Mouse (Mus musculus): ENCODE results near the gene Cadm1.

Cadm1 gene

GRCm38 (mm10) chr9:47552960-47553575 is 23.1 kb downstream of the Cadm1 start:
- DNase-seq = no peak

- no peak for DNase-seq
Measured at GRCm38 (mm10) chr9:47560726-47561125, 30.8 kb downstream of the Cadm1 start.

GRCm38 (mm10) chr9:47561596-47561995 is 31.6 kb downstream of the Cadm1 start:
- no peak for DNase-seq

- DNase-seq = no peak
Measured at GRCm38 (mm10) chr9:47565088-47565487, 35.1 kb downstream of the Cadm1 start.

- no peak for DNase-seq
Measured at GRCm38 (mm10) chr9:47567873-47568272, 37.9 kb downstream of the Cadm1 start.

GRCm38 (mm10) chr9:47570184-47570583 is 40.2 kb downstream of the Cadm1 start:
- no peak for DNase-seq

DNA sequence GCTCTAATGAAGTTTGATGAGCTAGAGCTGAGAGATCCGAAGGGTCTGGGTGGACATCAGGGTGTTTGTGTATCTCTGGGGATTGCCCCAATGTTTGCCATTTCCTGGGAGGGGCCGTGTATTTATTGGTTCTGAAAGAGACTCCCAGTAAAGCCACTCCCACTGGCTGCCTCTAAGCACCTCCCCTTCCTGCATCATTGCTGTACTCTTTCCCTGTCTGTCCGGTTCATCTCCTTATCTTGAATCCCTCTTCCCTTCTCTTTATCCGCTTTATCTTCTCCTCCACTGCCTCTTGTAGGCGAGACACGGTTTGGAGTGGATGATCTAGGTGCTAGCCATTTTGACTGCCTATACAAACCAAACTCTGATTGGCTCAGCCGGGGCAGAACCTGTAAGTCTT is 41.5 kb downstream of the Cadm1 start:
- DNase-seq = no peak

- DNase-seq = no peak
Measured at GRCm38 (mm10) chr9:47572132-47572531, 42.2 kb downstream of the Cadm1 start.

GRCm38 (mm10) chr9:47573456-47573855 is 43.5 kb downstream of the Cadm1 start:
- DNase-seq = no peak

- DNase-seq = no peak
Measured at GRCm38 (mm10) chr9:47574710-47575414, 44.9 kb downstream of the Cadm1 start.

DNA sequence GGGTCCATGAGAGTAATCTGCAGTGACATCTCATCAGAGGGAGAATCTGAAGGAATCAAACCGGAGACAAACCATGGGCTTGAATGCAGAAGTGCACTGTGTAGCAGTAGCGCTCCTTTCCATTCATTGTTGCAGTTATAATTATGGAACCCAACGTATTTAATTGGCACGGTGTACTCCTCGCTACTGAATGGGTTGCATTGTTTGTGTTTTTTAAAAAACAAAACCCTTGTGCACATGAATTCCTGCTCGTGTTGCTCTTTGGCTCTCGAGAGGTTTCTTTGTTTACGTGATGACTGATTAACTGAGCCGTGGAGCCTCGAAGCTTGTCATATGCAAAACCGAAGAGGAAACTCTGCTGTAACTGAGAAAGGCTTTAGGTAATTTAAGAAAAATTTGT is 45.8 kb downstream of the Cadm1 start:
- DNase-seq = no peak

GRCm38 (mm10) chr9:47579464-47579863 is 49.5 kb downstream of the Cadm1 start:
- DNase-seq = no peak

- DNase-seq = no peak
Measured at GRCm38 (mm10) chr9:47581576-47582365, 51.8 kb downstream of the Cadm1 start.

- DNase-seq = no peak
Measured at GRCm38 (mm10) chr9:47583241-47583640, 53.3 kb downstream of the Cadm1 start.

GRCm38 (mm10) chr9:47586176-47586575 is 56.2 kb downstream of the Cadm1 start:
- no peak for DNase-seq

DNA sequence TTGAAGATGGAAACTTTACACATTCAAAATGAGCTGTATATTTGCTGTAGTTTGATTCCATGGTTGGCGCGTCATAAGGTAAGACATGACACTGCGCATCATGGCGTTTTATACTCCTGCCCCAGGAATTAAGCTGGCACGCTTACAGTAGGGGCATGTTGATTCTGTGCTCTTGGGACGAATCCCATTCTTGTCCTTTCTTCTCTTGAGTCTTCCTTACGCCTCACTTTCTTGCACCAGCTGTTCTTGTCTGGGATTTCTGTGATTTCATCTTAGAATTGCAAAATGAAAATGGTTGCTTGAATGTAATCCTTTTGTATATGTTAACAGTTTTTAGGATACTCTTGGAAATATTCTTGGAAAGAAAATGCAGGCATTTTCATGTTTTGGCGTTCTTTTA is 56.9 kb downstream of the Cadm1 start:
- no peak for DNase-seq

DNA sequence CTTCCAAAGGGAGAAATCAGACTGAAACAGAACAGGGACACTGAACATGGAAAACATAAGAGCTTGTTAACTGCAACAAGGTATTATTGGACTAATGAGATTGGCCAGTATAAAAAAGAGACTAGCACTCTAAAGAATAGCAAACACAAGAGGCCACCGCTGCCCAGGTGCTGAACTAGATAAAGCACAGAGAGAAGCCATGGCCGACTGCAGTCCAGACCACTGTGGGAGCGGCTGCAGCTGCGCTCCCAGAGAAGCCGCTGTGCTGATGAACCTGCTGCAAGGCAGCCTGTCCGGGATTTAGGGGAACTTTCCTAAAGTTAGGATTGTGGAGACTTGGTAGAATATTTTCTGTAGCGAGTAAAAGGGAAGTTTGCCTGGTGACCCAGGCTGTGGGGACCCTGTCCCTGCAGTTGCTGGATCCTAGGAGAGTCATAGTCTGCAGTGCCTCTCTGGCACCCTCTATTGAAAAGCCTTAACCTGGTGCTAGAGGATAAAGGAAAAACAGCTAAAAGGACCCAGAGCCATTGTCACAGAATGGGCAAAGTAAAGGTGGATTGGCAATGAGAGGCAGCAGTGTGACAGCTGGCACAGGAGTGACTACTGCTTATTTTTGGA is 57.7 kb downstream of the Cadm1 start:
- DNase-seq = no peak

DNA sequence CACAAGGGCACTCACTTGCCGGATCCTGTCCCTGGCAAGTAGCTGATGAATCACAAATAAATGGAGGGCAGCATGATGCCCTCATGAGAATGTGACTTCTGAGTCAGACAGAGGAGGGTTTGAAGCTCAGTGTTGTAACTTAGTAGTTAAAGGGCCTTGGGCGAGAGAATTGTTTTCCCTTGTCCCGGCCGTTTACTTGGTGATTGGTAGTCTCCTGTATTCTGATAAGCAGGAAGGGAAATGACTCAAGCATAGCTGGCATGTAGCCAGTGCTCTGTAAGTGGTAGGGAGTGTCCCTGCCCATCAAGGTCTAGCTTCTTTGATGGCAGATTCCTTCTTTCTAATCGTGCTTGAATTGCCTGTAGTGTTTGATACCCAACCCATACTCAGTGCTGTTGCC is 59.9 kb downstream of the Cadm1 start:
- no peak for DNase-seq

GRCm38 (mm10) chr9:47601541-47601940 is 71.6 kb downstream of the Cadm1 start:
- DNase-seq = no peak

DNA sequence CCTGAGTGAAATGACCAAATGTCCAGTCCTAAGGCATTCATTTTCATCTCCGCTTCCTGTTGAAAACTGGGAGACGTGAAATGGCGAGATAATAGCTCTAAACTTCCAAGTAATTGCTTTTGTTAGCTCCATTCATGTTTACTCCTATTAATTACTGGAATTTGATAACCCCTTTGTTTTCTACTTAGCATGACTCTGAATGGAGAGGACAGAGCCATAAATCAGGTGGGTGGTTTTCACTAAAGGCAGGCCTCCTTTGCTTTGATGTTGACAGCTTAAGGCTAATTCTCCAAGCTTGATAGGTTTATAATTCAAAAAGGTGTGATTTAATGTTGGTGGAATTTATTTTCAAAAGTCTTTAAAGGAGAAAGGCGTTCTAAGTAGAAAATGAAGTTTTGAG is 74.0 kb downstream of the Cadm1 start:
- no peak for DNase-seq

GRCm38 (mm10) chr9:47605628-47606027 is 75.7 kb downstream of the Cadm1 start:
- no peak for DNase-seq

DNA sequence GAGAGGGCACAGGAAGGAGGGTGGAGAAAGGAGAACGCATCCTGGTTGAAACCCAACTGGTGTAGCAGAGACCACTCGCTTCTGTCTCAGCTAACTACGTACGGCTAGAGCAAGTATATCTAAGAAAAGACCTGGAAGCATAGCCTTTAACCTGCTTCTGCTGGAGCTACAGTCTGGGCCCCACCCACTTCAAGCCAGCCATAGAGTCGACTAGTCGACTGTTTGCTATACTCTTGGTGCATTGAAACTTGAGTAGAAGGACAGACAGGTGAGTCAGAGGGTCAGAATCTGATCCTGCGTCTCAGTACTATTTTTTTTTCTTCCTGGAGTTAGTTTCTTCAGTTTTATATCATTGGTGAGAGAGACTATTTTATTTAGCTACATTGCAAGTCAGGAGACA is 78.5 kb downstream of the Cadm1 start:
- DNase-seq = no peak

DNA sequence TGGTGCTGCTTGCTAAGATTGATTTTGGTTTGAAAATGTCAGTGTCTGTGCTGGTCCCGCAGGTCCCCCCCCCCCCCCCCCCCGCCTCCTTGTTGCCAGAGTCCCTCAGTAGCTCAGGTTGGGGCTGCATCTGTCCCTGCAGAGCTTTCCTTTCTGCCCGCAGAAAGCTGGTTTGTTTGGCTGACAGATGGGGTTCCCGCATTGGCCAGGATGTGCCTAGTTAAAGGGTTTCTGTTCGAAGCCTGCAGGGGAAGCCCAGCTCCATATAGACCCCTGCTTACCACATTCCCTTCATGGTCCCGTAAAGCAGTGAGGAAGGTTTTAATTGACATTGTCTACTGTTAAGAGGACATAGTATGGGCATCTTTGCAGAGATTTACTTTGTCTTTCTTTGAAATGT is 78.9 kb downstream of the Cadm1 start:
- DNase-seq = no peak

GRCm38 (mm10) chr9:47609443-47609842 is 79.5 kb downstream of the Cadm1 start:
- no peak for DNase-seq

All from cerebellum, adult 11 months (tissue).